Mouse (Mus musculus) gastrocnemius, postnatal 14 days (tissue): ENCODE data around the gene Naa40. TPM values are rescaled to one million over a fixed set of nuclear protein-coding genes. Genes with fewer than 3 reads are reported as not detected.

Source experiments
- DNase-seq: peaks from one replicate; pipeline ENCODE4 v3.0.0; 2021; ENCODE audit warnings: mixed read lengths
- intact Hi-C: fragments of 180-260 bp; cut with DNase I; formaldehyde crosslinking; loops from one replicate; pipeline ENCODE4 v1.15.1; 2025; ENCODE audit warnings: low total_unique reads
- long read RNA-seq, 2 experiments: library from polyadenylated mRNA; stranded (forward); transcript quantifications; one replicate each; pipeline ENCODE4 v2.0.0; 2021
- total RNA-seq, 2 experiments: library from RNA; stranded (reverse); gene quantifications; 2 replicates each; pipeline ENCODE4 v1.2.3; 2021

Gene Naa40
- 10 to 100 TPM in 1 of 2 experiments, 1 to 10 TPM in 1; 9.1 to 11.7 TPM for total RNA-seq
- long read RNA-seq, experiment 1, full-length matches to known transcripts = 12 of 13 reads
- long read RNA-seq, experiment 1, partial matches to known transcripts = 0 of 13 reads
- long read RNA-seq, experiment 1, other reads (novel, unspliced or antisense) = 1 of 13 reads
- long read RNA-seq, experiment 2, transcript Naa40-201 (8 exons, 3,231 nt) = major isoform, 10 of 12 reads
- long read RNA-seq, experiment 2, partial matches to known transcripts = 1 of 12 reads
- long read RNA-seq, experiment 2, other reads (novel, unspliced or antisense) = 0 of 12 reads

- DNase-seq = peak; percentile 92
- intact Hi-C loops = no loop called here
These were observed at the start of gene Naa40 for GRCm38 (mm10) chr19:7240782-7241690. Naa40 (minus strand) TSS chr19:7241183.

- no peak for DNase-seq
- intact Hi-C loops = no loop called here
These were observed 48.8 kb upstream of the Naa40 start for GRCm38 (mm10) chr19:7289767-7290166.

- intact Hi-C loops = no loop called here
- no peak for DNase-seq
These were observed 47.3 kb upstream of the Naa40 start for GRCm38 (mm10) chr19:7288288-7288687.

GRCm38 (mm10) chr19:7286563-7287315, 45.8 kb upstream of the Naa40 start:
- intact Hi-C loops = no loop called here
- DNase-seq = no peak

- DNase-seq = no peak
- intact Hi-C loops = no loop called here
These were observed 39.8 kb upstream of the Naa40 start for GRCm38 (mm10) chr19:7280557-7281330.

GRCm38 (mm10) chr19:7279114-7279513, 38.1 kb upstream of the Naa40 start:
- peak; percentile 75 for DNase-seq
- intact Hi-C loops = loop anchor here (5.0 kb wide), 1 partner anchor 63 kb away; the partner anchor contains the start of gene Mark2

GRCm38 (mm10) chr19:7278200-7278906, 37.4 kb upstream of the Naa40 start:
- intact Hi-C loops = loop anchor here (5.0 kb wide), 1 partner anchor 64 kb away; the partner anchor contains the start of gene Mark2
- no peak for DNase-seq

GRCm38 (mm10) chr19:7276796-7277195, 35.8 kb upstream of the Naa40 start:
- no peak for DNase-seq

GRCm38 (mm10) chr19:7276053-7276659, 35.2 kb upstream of the Naa40 start:
- intact Hi-C loops = loop anchor here (5.0 kb wide), 1 partner anchor 66 kb away; the partner anchor contains the start of gene Mark2
- no peak for DNase-seq

More at GRCm38 (mm10) chr19:7276796-7277195, 35.8 kb upstream of the Naa40 start:
- intact Hi-C loops = loop anchor here (5.0 kb wide), 1 partner anchor 66 kb away; the partner anchor contains the start of gene Mark2

GRCm38 (mm10) chr19:7275131-7275789, 34.3 kb upstream of the Naa40 start:
- DNase-seq = no peak
- intact Hi-C loops = loop anchor here (5.0 kb wide), 1 partner anchor 67 kb away; the partner anchor contains the start of gene Mark2

- intact Hi-C loops = no loop called here
- DNase-seq = peak; percentile 29
These were observed 33.5 kb upstream of the Naa40 start for GRCm38 (mm10) chr19:7274326-7274990.

GRCm38 (mm10) chr19:7273486-7273885, 32.5 kb upstream of the Naa40 start:
- DNase-seq = no peak
- intact Hi-C loops = no loop called here

GRCm38 (mm10) chr19:7269290-7270044, 28.5 kb upstream of the Naa40 start:
- intact Hi-C loops = loop anchor here (5.0 kb wide), 1 partner anchor 148 kb away; the partner anchor contains the start of gene 2700081O15Rik

GRCm38 (mm10) chr19:7268722-7269090, 27.7 kb upstream of the Naa40 start:
- intact Hi-C loops = loop anchor here (5.0 kb wide), 1 partner anchor 149 kb away; the partner anchor contains the start of gene 2700081O15Rik
- peak; percentile 83 for DNase-seq

More at GRCm38 (mm10) chr19:7269290-7270044, 28.5 kb upstream of the Naa40 start:
- no peak for DNase-seq

- DNase-seq = peak; percentile 88
- intact Hi-C loops = loop anchor here (5.0 kb wide), 1 partner anchor 149 kb away; the partner anchor contains the start of gene 2700081O15Rik
These were observed 27.1 kb upstream of the Naa40 start for GRCm38 (mm10) chr19:7267781-7268721.
